Mouse (Mus musculus) cerebellum, adult 9-10 months (tissue): ENCODE measurements around the gene Spc24.
A peak's percentile ranks its signal among the peaks of the same experiment; 100 is the strongest.
"Not testable (repeated sequence)": the region's sequence is repeated elsewhere in the genome, so short reads cannot be mapped to it uniquely, and the experiment has no call there.

Source experiments
- DNase-seq: peaks from one replicate; pipeline ENCODE4 v3.0.0; 2022

The Spc24 gene

GRCm38 (mm10) chr9:21784517-21785307 lies 24.6 kb upstream of the Spc24 start:
- no peak for DNase-seq

DNA sequence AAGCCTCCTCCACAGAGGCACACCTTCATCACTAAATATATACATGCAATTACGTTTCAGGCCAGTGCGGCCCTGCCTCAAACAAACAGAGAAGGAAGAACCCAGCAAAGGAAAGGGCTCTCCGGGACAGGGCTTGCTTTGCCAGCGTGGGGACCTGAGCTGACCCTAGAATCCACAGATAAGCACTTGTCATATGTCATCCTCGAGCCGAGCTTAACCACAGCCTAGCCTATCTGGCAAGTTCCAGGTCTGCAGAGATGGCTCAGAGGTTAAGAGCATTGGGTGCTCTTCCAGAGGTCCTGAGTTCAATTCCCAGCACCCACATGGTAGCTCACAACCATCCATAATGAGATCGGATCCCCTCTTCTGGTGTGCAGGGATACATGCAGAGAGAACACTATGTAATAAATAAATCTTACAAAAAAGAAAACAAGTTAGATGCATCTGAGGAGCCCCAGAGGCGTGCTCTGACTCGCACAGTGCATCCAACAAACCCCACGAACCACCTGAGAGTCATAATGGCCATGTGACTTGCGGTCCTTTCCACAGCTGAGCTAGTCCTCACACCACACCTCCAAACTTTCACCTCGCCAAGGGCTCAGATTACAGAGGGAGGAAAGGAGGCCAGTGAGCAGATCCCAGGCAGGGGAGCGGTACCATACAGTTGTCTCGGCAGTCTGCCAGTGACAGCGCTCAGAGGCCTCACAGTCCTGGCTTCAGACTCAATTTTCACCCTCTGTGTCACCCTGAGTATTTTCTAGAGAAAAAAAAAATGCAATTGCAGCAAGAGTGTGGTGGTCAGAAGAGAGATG lies 21.8 kb upstream of the Spc24 start:
- no peak for DNase-seq

DNA sequence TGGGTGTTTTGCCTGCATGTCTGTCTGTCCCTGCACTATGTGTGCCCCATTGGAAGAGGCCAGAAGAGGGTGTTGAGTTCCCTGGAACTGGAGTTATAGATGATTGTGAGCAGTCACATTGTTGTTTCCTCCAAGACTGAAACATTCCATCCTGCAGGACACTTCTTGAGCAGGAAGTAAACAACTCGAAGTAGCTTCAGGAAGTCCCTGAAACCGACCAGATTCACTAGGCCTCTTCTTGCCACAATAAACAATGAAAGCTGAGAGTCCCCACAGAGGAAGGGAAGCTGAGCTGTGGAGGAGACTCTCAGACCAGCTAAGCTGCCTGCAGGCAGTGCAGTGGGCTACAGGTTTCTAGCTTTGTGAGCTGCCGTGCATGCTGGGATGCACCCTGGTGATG lies 17.6 kb upstream of the Spc24 start:
- no peak for DNase-seq

- no peak for DNase-seq
Observed at GRCm38 (mm10) chr9:21774353-21774752, 14.2 kb upstream of the Spc24 start.

- DNase-seq = not testable (repeated sequence)
Observed at GRCm38 (mm10) chr9:21773396-21773795, 13.3 kb upstream of the Spc24 start.

DNA sequence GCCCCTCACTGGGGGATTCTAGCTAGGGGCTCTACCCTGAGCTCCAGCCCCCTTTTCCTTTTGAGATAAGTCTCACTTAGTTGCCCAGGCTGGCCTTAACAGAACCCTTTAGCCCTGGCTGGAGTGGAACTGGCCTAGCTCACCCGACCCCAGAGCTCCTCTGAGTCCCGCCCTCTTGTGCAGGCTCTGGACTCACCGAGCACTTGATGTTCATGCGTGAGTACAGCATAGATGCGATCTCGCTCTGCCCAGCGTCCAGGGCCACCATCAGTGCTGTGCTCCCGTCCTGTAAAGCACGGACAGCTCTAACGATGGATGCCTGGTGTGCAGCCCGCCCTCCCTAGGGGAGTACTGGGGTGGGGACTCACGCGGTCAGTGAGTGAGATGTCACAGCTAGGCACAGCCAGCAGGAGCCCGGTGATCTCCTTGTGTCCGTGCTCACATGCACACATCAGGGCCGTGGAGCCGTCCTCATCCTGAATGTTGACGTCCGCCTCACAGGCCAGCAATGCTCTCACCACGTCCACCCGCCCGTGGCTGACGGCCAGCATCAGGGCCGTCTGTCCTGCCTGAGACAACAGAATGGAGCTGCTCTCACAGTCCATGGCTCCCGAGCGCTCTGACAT lies 9.6 kb upstream of the Spc24 start:
- DNase-seq = no peak

GRCm38 (mm10) chr9:21768511-21769411 lies 8.7 kb upstream of the Spc24 start:
- DNase-seq = peak; percentile 80

- peak; percentile 88 for DNase-seq
Observed at GRCm38 (mm10) chr9:21767896-21768295, 7.8 kb upstream of the Spc24 start.

GRCm38 (mm10) chr9:21764084-21764999 lies 4.2 kb upstream of the Spc24 start:
- no peak for DNase-seq

DNA sequence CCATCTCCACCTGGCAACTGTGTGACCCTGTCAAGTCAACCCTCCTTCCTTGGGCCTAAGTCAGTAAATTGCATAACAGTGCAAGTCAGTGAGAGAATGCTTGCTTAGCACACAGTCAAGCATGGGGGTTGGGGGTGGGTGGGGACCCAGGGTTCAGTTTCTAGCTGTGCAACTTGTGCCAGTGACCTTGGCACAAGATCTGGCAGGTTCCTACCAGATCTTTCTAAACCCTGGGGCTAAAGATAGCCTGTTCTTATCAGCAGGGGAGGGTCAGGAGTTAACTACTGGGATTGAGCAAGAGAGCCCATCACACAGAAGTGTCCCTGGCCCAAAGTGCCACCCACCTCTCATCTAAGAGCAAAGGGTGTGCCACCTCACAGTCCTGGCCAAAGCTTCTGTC lies 2.0 kb upstream of the Spc24 start:
- peak; percentile 41 for DNase-seq

GRCm38 (mm10) chr9:21759718-21760117 lies 385 bp downstream of the Spc24 start:
- DNase-seq = no peak

GRCm38 (mm10) chr9:21758576-21759529 lies 1.2 kb downstream of the Spc24 start:
- DNase-seq = peak; percentile 46

DNA sequence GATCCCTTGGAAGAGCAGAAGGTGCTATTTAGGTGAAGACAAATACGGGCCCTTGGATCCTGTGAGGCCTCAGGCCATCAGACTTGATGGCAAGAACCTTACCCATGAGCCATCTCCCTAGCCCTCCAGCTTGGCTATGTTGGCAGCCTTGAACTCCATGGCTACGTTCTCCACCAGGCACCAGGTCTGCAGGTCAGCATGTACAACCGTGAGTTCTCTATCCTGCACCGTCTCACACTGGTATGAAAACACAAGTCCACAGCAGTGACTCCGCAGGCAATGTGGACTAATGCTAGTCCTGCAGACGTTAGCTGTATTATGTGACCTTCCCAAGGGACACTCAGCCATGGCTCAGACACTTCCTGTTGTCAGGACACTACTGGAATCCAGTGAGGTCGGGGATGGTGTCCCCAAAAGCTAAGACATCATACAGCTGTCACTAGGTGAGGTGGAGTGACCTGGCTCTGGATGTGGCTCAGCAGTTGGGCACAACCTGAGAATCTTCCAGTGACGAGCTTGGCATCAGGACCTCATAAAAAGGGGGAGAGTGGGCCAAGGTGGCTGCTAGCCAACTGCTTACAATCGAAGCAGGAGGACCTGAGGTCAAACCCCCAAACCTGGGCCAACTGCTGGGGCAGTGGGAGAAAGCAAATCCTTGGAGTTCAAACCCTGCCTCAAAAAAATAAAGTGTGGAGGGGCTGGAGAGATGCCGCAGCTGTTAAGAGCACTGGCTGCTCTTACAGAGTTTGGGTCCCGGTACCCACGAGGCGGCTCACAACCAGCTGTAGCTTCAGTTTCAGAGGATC lies 5.4 kb downstream of the Spc24 start:
- DNase-seq = peak; percentile 61

DNA sequence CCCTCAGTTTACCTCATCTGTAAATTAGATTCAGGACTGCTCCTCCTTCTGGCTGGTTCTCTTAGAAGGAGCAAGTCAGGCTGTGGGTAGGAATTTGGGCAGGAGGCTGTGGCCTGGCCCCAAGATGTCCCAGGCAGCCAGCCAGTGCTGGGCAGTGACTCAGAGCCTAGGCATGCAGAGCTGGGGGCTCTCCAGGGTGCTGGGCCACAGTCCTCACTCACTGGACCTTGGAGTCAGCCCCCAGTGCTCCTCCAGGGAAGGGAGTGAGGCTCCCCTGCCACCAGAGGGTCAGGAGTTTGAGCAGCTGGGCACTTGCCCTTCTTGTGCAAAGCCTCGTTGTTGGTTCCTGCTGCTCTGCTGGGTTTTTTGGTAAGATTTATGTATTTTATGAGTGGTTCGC lies 6.1 kb downstream of the Spc24 start:
- peak; percentile 85 for DNase-seq

- DNase-seq = peak; percentile 42
Observed at GRCm38 (mm10) chr9:21752252-21752792, 7.8 kb downstream of the Spc24 start.

GRCm38 (mm10) chr9:21751347-21751746 lies 8.8 kb downstream of the Spc24 start:
- peak; percentile 69 for DNase-seq

GRCm38 (mm10) chr9:21750370-21750769 lies 9.7 kb downstream of the Spc24 start:
- peak; percentile 55 for DNase-seq

DNA sequence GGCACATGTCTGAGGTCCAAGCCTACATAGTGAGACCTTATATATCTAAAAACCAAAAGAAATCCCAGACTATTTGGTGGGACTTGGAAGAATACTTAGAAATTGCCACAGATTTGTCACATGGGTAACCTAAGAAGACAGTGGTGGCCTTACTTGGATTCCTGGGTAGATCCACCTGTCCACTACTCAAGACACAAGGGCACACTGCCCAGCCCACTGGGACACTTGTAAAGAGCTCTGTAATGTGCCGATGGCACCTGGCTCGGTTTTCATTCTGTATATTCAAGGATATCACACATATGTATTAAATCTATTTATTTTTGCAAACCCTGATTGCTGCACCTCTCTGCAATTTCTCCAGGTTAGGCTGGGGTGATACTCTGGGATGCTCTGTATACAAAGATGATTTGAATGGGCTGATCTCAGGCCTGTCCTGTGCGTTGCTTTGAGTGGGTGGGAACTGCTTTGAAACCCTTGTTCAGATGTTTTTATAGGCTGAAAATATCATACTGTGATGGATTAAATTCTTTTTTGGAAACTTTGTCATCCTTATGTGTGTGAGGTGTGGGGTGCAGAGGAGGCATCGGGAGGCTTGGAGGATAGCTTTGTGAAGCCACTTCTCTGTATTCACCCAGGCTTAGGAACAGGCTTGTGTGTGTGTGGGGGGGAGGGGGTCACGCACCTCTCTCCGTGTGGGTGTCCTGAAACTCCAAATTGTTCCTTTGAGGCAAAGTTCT lies 10.6 kb downstream of the Spc24 start:
- peak; percentile 75 for DNase-seq
